Mouse (Mus musculus): Measurements from ENCODE around the gene Igf1r. TPM values are rescaled to one million over a fixed set of nuclear protein-coding genes. Genes with fewer than 3 reads are reported as not detected.

Gene Igf1r
- polyA plus RNA-seq, 1 experiment from 2014 or later = 9.5 TPM

DNA sequence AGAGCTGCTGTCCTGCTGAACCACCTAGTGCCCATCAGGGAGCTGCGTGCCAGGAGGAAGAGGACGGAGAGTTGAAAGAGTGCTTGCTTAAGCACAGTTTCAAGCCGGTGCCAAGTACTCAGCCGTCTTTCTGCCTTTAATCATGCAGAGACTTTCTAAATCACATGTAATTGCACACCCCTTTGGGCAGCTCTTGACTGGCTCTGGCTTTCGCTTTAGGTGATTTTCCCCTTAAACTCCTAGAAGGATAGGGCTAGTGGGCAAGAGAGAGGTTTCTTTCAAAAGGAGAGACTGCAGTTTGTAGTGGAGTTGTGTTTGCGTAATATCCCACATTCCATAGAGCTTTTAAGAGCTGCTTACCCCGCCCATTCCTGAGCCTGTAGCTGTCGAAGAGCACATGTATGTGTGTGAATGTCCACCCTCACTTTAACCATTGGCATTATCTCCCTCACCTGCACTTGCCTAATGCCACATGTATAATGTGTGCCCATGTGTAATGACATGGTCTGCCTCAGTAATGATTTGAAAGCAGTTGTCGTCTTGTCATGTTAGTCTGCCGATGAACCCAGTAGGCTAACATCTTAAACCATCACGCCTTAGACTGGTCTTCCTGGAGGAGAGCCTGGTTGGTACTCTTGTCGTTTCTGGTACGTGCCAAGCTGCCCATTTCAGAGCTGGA is 109.7 kb downstream of the Igf1r start:
- H3K9me3 ChIP-seq (ENCODE audit: control insufficient read depth, low read length) = no peaks in the 10 kb centered on the region
- no peak for ATAC-seq
- no peak overlapping the region for H3K27ac ChIP-seq (ENCODE audit: low read length)
- H3K4me1 ChIP-seq (ENCODE audit: control insufficient read depth, insufficient read depth, low read length) = peaks cover 22% of the 10 kb centered on the region
- no peak overlapping the region for H3K4me2 ChIP-seq (ENCODE audit: low read depth, low read length)
- H3K9ac ChIP-seq (ENCODE audit: low read depth, low read length) = no peak overlapping the region
- H3K36me3 ChIP-seq (ENCODE audit: control insufficient read depth, insufficient read depth, low read length) = no peaks in the 10 kb centered on the region
- no peak overlapping the region for H3K4me3 ChIP-seq (ENCODE audit: low read length)
- no peaks in the 10 kb centered on the region for H3K27me3 ChIP-seq (replicated peaks; ENCODE audit: control insufficient read depth, insufficient read depth, low read length)
- WGBS = 75% methylated on average over 13 of the region's 13 CpGs

DNA sequence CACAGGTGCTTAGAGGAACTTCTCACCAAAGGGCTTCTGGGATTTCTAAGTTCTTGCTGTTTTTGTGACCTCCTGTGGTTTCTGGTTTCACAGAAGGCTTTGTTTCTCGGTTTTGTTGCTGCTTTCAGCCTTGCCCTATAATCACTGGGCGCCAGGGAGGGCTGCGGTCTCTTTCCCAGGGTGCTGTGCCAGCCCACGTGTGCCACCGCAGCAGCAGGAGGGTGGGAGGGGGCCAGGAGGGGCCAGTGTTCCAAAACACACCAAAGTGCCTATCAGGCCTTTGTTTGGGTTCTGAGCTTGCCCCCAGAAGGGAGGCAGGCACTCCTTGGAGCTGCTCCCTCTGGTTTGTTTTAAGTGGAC is 110.2 kb downstream of the Igf1r start:
- Histone ChIP-seq H3K4me2 (ENCODE audit: low read depth, low read length) (no peak overlapping the region), H3K4me3 (ENCODE audit: low read length) (no peak overlapping the region), H3K27ac (ENCODE audit: low read length) (no peak overlapping the region), H3K36me3 (ENCODE audit: control insufficient read depth, insufficient read depth, low read length) (no peaks in the 10 kb centered on the region), H3K9ac (ENCODE audit: low read depth, low read length) (no peak overlapping the region), H3K27me3 (replicated peaks; ENCODE audit: control insufficient read depth, insufficient read depth, low read length) (no peaks in the 10 kb centered on the region), H3K9me3 (ENCODE audit: control insufficient read depth, low read length) (no peaks in the 10 kb centered on the region), H3K4me1 (ENCODE audit: control insufficient read depth, insufficient read depth, low read length) (peaks cover 22% of the 10 kb centered on the region)
- no peak for ATAC-seq
- WGBS = 52% methylated on average over 5 of the region's 5 CpGs

DNA sequence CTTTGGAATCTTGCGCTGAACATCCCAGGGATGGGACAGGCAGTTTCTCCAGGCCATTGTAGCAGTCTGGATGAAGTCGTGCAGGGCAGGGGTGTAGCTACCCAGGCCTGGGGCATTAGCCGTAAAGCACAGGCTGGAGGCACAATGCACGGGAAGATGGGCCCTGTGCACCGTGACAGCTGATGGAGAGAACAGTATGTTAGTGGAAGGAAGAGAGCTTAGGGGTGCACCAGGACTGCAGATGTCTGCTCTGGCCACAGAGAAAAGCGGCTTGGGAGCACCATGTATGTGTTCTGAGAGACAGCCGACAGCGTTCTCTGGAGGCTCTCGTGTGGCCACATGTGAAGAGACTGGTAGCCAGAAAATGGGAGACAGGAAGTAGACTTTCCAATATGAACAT is 111.1 kb downstream of the Igf1r start:
- 84% methylated on average over 9 of the region's 9 CpGs for WGBS
- no peak for ATAC-seq
- Histone ChIP-seq H3K4me3 (ENCODE audit: low read length) (no peak overlapping the region), H3K4me1 (ENCODE audit: control insufficient read depth, insufficient read depth, low read length) (peaks cover 22% of the 10 kb centered on the region), H3K36me3 (ENCODE audit: control insufficient read depth, insufficient read depth, low read length) (no peaks in the 10 kb centered on the region), H3K9ac (ENCODE audit: low read depth, low read length) (no peak overlapping the region), H3K27ac (ENCODE audit: low read length) (no peak overlapping the region), H3K27me3 (replicated peaks; ENCODE audit: control insufficient read depth, insufficient read depth, low read length) (no peaks in the 10 kb centered on the region), H3K4me2 (ENCODE audit: low read depth, low read length) (no peak overlapping the region), H3K9me3 (ENCODE audit: control insufficient read depth, low read length) (no peaks in the 10 kb centered on the region)

DNA sequence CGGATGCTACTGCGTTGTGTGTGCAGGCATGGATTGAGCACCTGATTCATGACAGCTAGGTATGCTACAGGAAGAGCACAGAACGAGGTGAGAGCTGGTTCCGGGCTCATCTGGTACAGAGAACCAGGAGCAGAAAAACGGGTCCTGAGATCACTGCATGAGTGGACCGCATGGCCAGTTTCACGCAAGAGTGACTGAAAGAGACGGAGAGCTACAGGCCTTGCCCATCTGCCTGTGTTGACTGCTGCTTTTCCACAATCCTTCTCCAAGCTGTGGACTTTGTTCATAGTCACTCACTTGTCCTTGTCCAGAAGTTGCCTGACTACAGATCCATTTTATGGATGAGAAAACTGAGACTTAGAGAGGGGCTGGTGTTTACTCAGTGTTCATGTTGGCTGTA is 111.5 kb downstream of the Igf1r start:
- H3K36me3 ChIP-seq (ENCODE audit: control insufficient read depth, insufficient read depth, low read length) = no peaks in the 10 kb centered on the region
- H3K4me3 ChIP-seq (ENCODE audit: low read length) = no peak overlapping the region
- H3K4me2 ChIP-seq (ENCODE audit: low read depth, low read length) = no peak overlapping the region
- H3K27me3 ChIP-seq (replicated peaks; ENCODE audit: control insufficient read depth, insufficient read depth, low read length) = no peaks in the 10 kb centered on the region
- ATAC-seq = no peak
- H3K9ac ChIP-seq (ENCODE audit: low read depth, low read length) = no peak overlapping the region
- H3K4me1 ChIP-seq (ENCODE audit: control insufficient read depth, insufficient read depth, low read length) = peaks cover 26% of the 10 kb centered on the region
- no peaks in the 10 kb centered on the region for H3K9me3 ChIP-seq (ENCODE audit: control insufficient read depth, low read length)
- 93% methylated on average over 8 of the region's 8 CpGs for WGBS
- no peak overlapping the region for H3K27ac ChIP-seq (ENCODE audit: low read length)

GRCm38 (mm10) chr7:68064647-68065362 is 112.2 kb downstream of the Igf1r start:
- ATAC-seq = peak; percentile 61
- no peaks in the 10 kb centered on the region for H3K27me3 ChIP-seq (replicated peaks; ENCODE audit: control insufficient read depth, insufficient read depth, low read length)
- no peaks in the 10 kb centered on the region for H3K36me3 ChIP-seq (ENCODE audit: control insufficient read depth, insufficient read depth, low read length)
- H3K4me3 ChIP-seq (ENCODE audit: low read length) = no peak overlapping the region
- H3K9ac ChIP-seq (ENCODE audit: low read depth, low read length) = no peak overlapping the region
- peaks cover 29% of the 10 kb centered on the region for H3K4me1 ChIP-seq (ENCODE audit: control insufficient read depth, insufficient read depth, low read length)
- 34% methylated on average over 11 of the region's 11 CpGs for WGBS
- H3K9me3 ChIP-seq (ENCODE audit: control insufficient read depth, low read length) = no peaks in the 10 kb centered on the region
- peak overlapping the region; percentile 21; the same call in 1 of the 2 replicates for H3K27ac ChIP-seq (ENCODE audit: low read length)
- H3K4me2 ChIP-seq (ENCODE audit: low read depth, low read length) = no peak overlapping the region

- WGBS = 77% methylated on average over 6 of the region's 6 CpGs
- H3K27ac ChIP-seq (ENCODE audit: low read length) = no peak overlapping the region
- peaks cover 36% of the 10 kb centered on the region for H3K4me1 ChIP-seq (ENCODE audit: control insufficient read depth, insufficient read depth, low read length)
These were observed 113.3 kb downstream of the Igf1r start for GRCm38 (mm10) chr7:68065904-68066303.

GRCm38 (mm10) chr7:68067321-68067720 is 114.7 kb downstream of the Igf1r start:
- Histone ChIP-seq H3K4me3 (ENCODE audit: low read length) (no peak overlapping the region), H3K4me2 (ENCODE audit: low read depth, low read length) (no peak overlapping the region), H3K9me3 (ENCODE audit: control insufficient read depth, low read length) (no peaks in the 10 kb centered on the region), H3K36me3 (ENCODE audit: control insufficient read depth, insufficient read depth, low read length) (no peaks in the 10 kb centered on the region), H3K9ac (ENCODE audit: low read depth, low read length) (no peak overlapping the region), H3K27ac (ENCODE audit: low read length) (no peak overlapping the region), H3K4me1 (ENCODE audit: control insufficient read depth, insufficient read depth, low read length) (peaks cover 26% of the 10 kb centered on the region), H3K27me3 (replicated peaks; ENCODE audit: control insufficient read depth, insufficient read depth, low read length) (no peaks in the 10 kb centered on the region)
- WGBS = 97% methylated on average over 4 of the region's 4 CpGs
- ATAC-seq = no peak

More at GRCm38 (mm10) chr7:68065904-68066303, 113.3 kb downstream of the Igf1r start:
- no peak for ATAC-seq
- Histone ChIP-seq H3K9me3 (ENCODE audit: control insufficient read depth, low read length) (no peaks in the 10 kb centered on the region), H3K4me3 (ENCODE audit: low read length) (no peak overlapping the region), H3K27me3 (replicated peaks; ENCODE audit: control insufficient read depth, insufficient read depth, low read length) (no peaks in the 10 kb centered on the region), H3K9ac (ENCODE audit: low read depth, low read length) (no peak overlapping the region), H3K36me3 (ENCODE audit: control insufficient read depth, insufficient read depth, low read length) (no peaks in the 10 kb centered on the region), H3K4me2 (ENCODE audit: low read depth, low read length) (no peak overlapping the region)

GRCm38 (mm10) chr7:68069324-68069723 is 116.7 kb downstream of the Igf1r start:
- H3K27me3 ChIP-seq (replicated peaks; ENCODE audit: control insufficient read depth, insufficient read depth, low read length) = no peaks in the 10 kb centered on the region
- no peak overlapping the region for H3K4me2 ChIP-seq (ENCODE audit: low read depth, low read length)
- 64% methylated on average over 7 of the region's 7 CpGs for WGBS
- H3K4me1 ChIP-seq (ENCODE audit: control insufficient read depth, insufficient read depth, low read length) = peaks cover 30% of the 10 kb centered on the region
- no peaks in the 10 kb centered on the region for H3K36me3 ChIP-seq (ENCODE audit: control insufficient read depth, insufficient read depth, low read length)
- ATAC-seq = no peak
- no peak overlapping the region for H3K9ac ChIP-seq (ENCODE audit: low read depth, low read length)
- no peak overlapping the region for H3K4me3 ChIP-seq (ENCODE audit: low read length)
- H3K27ac ChIP-seq (ENCODE audit: low read length) = no peak overlapping the region
- no peaks in the 10 kb centered on the region for H3K9me3 ChIP-seq (ENCODE audit: control insufficient read depth, low read length)

DNA sequence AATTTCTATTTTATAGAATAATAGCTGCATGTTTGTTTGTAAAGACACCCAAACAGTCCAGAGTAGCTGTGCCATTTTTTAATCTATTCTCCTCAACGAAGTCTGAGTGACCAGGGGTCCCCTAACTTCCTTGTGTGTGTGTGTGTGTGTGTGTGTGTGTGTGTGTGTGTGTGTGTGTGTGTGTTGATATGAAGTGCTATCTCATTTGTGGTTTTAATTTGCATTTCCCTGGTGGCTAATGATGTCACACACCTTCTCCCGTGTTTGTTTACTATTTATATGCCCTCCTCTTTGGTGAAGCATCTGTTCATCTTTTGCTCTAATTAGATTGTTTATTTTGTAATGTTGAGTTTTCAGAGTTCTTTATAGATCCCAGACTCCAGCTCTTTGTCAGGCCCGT is 117.4 kb downstream of the Igf1r start:
- H3K27ac ChIP-seq (ENCODE audit: low read length) = no peak overlapping the region
- no peak for ATAC-seq

More for the DNA sequence above, 117.4 kb downstream of the Igf1r start:
- Histone ChIP-seq H3K4me1 (ENCODE audit: control insufficient read depth, insufficient read depth, low read length) (peaks cover 24% of the 10 kb centered on the region), H3K4me3 (ENCODE audit: low read length) (no peak overlapping the region), H3K4me2 (ENCODE audit: low read depth, low read length) (no peak overlapping the region), H3K9ac (ENCODE audit: low read depth, low read length) (no peak overlapping the region), H3K27me3 (replicated peaks; ENCODE audit: control insufficient read depth, insufficient read depth, low read length) (no peaks in the 10 kb centered on the region), H3K9me3 (ENCODE audit: control insufficient read depth, low read length) (no peaks in the 10 kb centered on the region), H3K36me3 (ENCODE audit: control insufficient read depth, insufficient read depth, low read length) (no peaks in the 10 kb centered on the region)
- WGBS = 18% methylated on average over 3 of the region's 3 CpGs
